Mouse (Mus musculus) forebrain, embryonic 12.5 days (tissue): Measurements from ENCODE around the gene Tas2r137. TPM values are rescaled to one million over a fixed set of nuclear protein-coding genes. Genes with fewer than 3 reads are reported as not detected.
A peak's percentile ranks its signal among the peaks of the same experiment; 100 is the strongest.

Source experiments
- ATAC-seq: fragments of 200-750 bp; cut with Nextera tagmentation; 2 replicates; pipeline ENCODE4 v1.8.0; 2017; ENCODE audit warnings: moderate TSS enrichment; ENCODE audit not compliant: low FRiP score
- H3K27ac ChIP-seq: fragments of 300-500 bp; sonication (generic); 2 replicates; pipeline ENCODE4 v1.5.1; 2016; ENCODE audit warnings: mild to moderate bottlenecking
- H3K27me3 ChIP-seq: fragments of 300-500 bp; sonication (generic); 2 replicates; pipeline ENCODE4 v1.6.1; 2016; ENCODE audit warnings: mild to moderate bottlenecking
- H3K36me3 ChIP-seq: fragments of 300-500 bp; sonication (generic); replicated peaks from 2 replicates; pipeline ENCODE4 v1.6.1; 2016; ENCODE audit warnings: mild to moderate bottlenecking
- H3K4me1 ChIP-seq: fragments of 300-500 bp; sonication (generic); 2 replicates; pipeline ENCODE4 v1.6.1; 2016
- H3K4me2 ChIP-seq: fragments of 300-500 bp; sonication (generic); 2 replicates; pipeline ENCODE4 v1.6.1; 2016; ENCODE audit warnings: mild to moderate bottlenecking, moderate library complexity
- H3K4me3 ChIP-seq: fragments of 300-500 bp; sonication (generic); replicated peaks from 2 replicates; pipeline ENCODE4 v1.5.1; 2016; ENCODE audit warnings: mild to moderate bottlenecking
- H3K9ac ChIP-seq: fragments of 300-500 bp; sonication (generic); 2 replicates; pipeline ENCODE4 v1.6.1; 2016; ENCODE audit warnings: mild to moderate bottlenecking
- H3K9me3 ChIP-seq: fragments of 300-500 bp; sonication (generic); 2 replicates; pipeline ENCODE4 v1.6.1; 2016
- WGBS: fragments of 180-500 bp; shearing (Covaris S2); methylation state at CpG from one replicate; pipeline ENCODE4 v1.1.7; 2016; 5-methylcytosine and 5-hydroxymethylcytosine counted together
- polyA plus RNA-seq: library from polyadenylated mRNA; unstranded; fragments of >200 nt; fragmentation: Nextera tagmentation; extraction: Ambion mirVana; gene quantifications from 2 replicates; pipeline ENCODE4 v1.2.1, GENCODE M21; 2016

Gene Tas2r137
- polyA plus RNA-seq = not detected in 2 replicates

GRCm38 (mm10) chr6:40490933-40491332 lies at the start of gene Tas2r137:
Tas2r137 (plus strand) TSS chr6:40491233.
- H3K4me2 ChIP-seq = no peak within 1 kb of the TSS
- no peaks in the 10 kb centered on the region for H3K9me3 ChIP-seq

DNA sequence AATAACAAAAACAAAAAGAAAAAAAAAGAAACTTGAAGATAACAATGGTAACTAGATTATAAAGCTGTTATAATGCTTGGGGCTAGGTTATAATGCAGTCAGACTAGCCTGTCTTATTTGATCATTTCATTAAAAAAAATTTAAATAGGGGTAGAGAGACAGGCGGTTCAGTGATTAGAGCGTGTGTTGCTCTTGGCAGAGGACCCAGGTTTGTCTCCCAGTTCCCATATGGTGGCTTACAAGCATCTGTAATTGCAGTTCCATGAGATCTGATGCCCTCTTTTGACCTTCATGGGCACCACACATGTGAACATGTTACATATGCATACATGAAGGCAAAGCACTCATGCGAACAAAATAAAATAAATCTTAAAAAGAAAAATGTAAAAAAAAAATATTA lies 49.8 kb upstream of the Tas2r137 start:
- WGBS = 71% methylated on average over 3 of the region's 3 CpGs
- Histone ChIP-seq H3K36me3 (no peaks in the 10 kb centered on the region), H3K9me3 (no peaks in the 10 kb centered on the region), H3K4me2 (no peak overlapping the region), H3K27ac (no peak overlapping the region), H3K4me3 (no peak overlapping the region), H3K9ac (no peak overlapping the region), H3K4me1 (peaks cover 2% of the 10 kb centered on the region; the same call in 1 of the 2 replicates), H3K27me3 (peaks cover 24% of the 10 kb centered on the region)
- ATAC-seq = no peak

More at GRCm38 (mm10) chr6:40490933-40491332, at the start of gene Tas2r137:
- Histone ChIP-seq H3K4me1 (no peaks in the 10 kb centered on the region), H3K27me3 (no peaks in the 10 kb centered on the region), H3K4me3 (no peak within 1 kb of the TSS), H3K27ac (no peak within 1 kb of the TSS), H3K9ac (no peak within 1 kb of the TSS), H3K36me3 (peaks cover 3% of the 10 kb centered on the region; the same call in 1 of the 2 replicates)
- ATAC-seq = no peak

DNA sequence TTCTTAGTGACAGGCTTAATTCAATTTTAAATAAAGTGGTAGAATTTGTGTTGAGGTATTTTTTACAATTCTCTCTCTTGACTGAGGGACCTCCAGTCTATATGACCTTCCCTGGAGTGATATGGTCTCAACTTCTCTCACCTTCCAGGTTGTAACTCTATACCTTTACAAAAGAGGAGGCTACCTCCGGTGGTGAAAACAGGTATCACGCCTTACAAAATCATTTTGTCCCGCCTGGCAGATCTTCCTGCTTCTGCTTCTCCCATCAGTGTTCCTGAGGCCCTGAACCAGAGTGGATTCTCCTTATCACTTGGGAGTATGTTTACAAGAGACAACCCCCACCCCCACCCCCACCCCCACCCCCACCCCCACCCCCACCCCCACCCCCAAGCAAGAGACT lies 49.3 kb upstream of the Tas2r137 start:
- no peak overlapping the region for H3K27ac ChIP-seq
- ATAC-seq = no peak
- 42% methylated on average over 3 of the region's 3 CpGs for WGBS
- H3K27me3 ChIP-seq = peaks cover 24% of the 10 kb centered on the region
- no peaks in the 10 kb centered on the region for H3K36me3 ChIP-seq
- H3K4me1 ChIP-seq = no peaks in the 10 kb centered on the region
- H3K4me2 ChIP-seq = no peak overlapping the region
- no peak overlapping the region for H3K4me3 ChIP-seq
- no peaks in the 10 kb centered on the region for H3K9me3 ChIP-seq
- H3K9ac ChIP-seq = no peak overlapping the region

- ATAC-seq = no peak
- Histone ChIP-seq H3K27ac (no peak overlapping the region), H3K27me3 (peaks cover 14% of the 10 kb centered on the region), H3K4me2 (no peak overlapping the region), H3K4me3 (no peak overlapping the region), H3K4me1 (no peaks in the 10 kb centered on the region), H3K9ac (no peak overlapping the region), H3K36me3 (no peaks in the 10 kb centered on the region), H3K9me3 (no peaks in the 10 kb centered on the region)
- 41% methylated on average over 10 of the region's 10 CpGs for WGBS
Observed at GRCm38 (mm10) chr6:40443281-40443928, 47.6 kb upstream of the Tas2r137 start.

- H3K27ac ChIP-seq = no peak overlapping the region
- H3K9me3 ChIP-seq = no peaks in the 10 kb centered on the region
- no peak overlapping the region for H3K4me2 ChIP-seq
- no peak for ATAC-seq
- no peaks in the 10 kb centered on the region; the same call in 1 of the 2 replicates for H3K27me3 ChIP-seq
- H3K36me3 ChIP-seq = no peaks in the 10 kb centered on the region
- no peak overlapping the region for H3K4me3 ChIP-seq
- H3K4me1 ChIP-seq = no peaks in the 10 kb centered on the region
- H3K9ac ChIP-seq = no peak overlapping the region
Observed at GRCm38 (mm10) chr6:40448626-40449025, 42.4 kb upstream of the Tas2r137 start.

DNA sequence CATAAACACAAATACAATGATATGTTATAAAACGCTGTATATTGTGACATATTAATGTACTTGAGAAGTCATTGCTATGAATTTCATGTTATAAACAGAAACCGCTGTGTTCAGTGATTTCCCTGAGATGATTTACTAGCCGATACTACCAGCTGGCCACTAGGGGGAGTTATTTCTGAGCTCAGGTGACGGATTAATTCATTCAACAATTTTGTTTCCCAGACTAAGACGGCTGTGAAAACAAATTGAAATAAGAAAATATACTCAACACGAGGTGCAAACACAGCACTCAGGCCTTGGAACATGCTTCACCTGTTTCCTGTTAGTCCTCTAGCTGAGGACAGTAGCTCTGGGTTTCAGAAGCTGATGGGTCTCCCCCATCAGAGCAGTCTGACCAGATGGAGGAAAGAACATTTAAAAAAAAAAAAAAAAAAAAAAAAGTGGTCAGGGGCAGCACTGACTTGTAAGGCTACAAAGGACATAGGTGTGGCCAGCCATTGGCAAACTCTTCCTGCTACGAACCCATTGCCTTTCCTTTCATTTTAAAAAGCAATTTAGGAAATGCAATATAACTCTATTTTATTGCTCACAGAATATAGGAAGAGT lies 36.5 kb upstream of the Tas2r137 start:
- Histone ChIP-seq H3K36me3 (no peaks in the 10 kb centered on the region), H3K4me1 (no peaks in the 10 kb centered on the region), H3K9ac (no peak overlapping the region), H3K4me3 (no peak overlapping the region), H3K4me2 (no peak overlapping the region), H3K27ac (no peak overlapping the region), H3K27me3 (no peaks in the 10 kb centered on the region), H3K9me3 (no peaks in the 10 kb centered on the region)
- no peak for ATAC-seq
- WGBS = 20% methylated on average over 7 of the region's 7 CpGs

- ATAC-seq = no peak
- no peak overlapping the region for H3K4me2 ChIP-seq
- H3K36me3 ChIP-seq = no peaks in the 10 kb centered on the region
- WGBS = 51% methylated on average over 6 of the region's 6 CpGs
- no peak overlapping the region for H3K4me3 ChIP-seq
- no peaks in the 10 kb centered on the region for H3K9me3 ChIP-seq
- H3K27ac ChIP-seq = no peak overlapping the region
- H3K4me1 ChIP-seq = no peaks in the 10 kb centered on the region
- no peak overlapping the region for H3K9ac ChIP-seq
- no peaks in the 10 kb centered on the region; the same call in 1 of the 2 replicates for H3K27me3 ChIP-seq
Observed at GRCm38 (mm10) chr6:40465710-40466109, 25.3 kb upstream of the Tas2r137 start.

DNA sequence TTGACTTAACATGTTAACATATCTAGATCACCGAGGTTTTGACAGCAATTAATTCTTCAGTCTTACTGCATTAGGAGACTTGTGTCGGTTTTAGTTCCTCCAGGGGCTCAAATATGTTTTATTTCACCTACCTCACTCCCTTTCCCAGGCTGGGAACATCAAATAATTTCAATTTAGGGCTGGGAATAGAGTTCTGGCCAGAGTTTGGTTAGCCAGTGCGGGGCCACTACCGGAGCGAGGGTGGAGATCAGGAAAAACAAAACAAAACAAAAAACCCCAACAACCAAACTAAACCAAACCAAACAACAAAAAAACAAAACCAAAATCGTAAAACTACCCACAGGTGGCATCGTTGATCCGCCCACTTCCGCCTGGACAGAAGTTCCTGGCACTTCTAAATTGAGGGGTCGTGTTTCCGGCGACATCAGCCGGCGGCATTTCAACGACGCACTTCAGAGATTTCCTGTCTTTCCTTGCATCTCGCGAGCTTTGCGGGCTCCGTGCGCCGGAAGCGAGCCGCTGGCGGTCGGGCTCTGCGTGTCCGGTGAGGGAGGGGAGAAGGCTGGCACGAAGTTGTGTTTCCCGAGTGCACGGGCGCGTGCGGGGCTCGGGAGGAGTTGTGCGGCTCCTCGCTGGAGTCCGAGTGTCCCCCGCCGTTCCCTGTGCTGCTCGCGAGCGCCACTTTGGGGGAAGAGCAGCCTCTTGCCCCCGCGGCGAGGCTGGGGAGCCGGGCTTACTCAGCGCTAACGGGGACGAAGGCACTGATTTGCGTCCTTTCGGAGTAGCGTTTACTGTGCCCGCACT lies 19.9 kb upstream of the Tas2r137 start, which contains the start of gene Ssbp1:
TSS of gene Ssbp1 (plus strand) at position 437 of the 804 bp plus-strand sequence.
- no peaks in the 10 kb centered on the region for H3K27me3 ChIP-seq
- peak within 1 kb of the TSS; percentile 98 for H3K27ac ChIP-seq
- H3K9ac ChIP-seq = peak within 1 kb of the TSS; percentile 87
- peaks cover 27% of the 10 kb centered on the region for H3K36me3 ChIP-seq
- no peaks in the 10 kb centered on the region for H3K9me3 ChIP-seq
- H3K4me1 ChIP-seq = peaks cover 7% of the 10 kb centered on the region
- ATAC-seq = peak; percentile 97
- H3K4me2 ChIP-seq = peak within 1 kb of the TSS; percentile 68
- H3K4me3 ChIP-seq = peak within 1 kb of the TSS; percentile 76
- under 1% methylated on average over 54 of the region's 54 CpGs for WGBS

GRCm38 (mm10) chr6:40471720-40472010 lies 19.4 kb upstream of the Tas2r137 start:
- Histone ChIP-seq H3K27ac (peak overlapping the region; percentile 98), H3K9ac (peak overlapping the region; percentile 87), H3K9me3 (no peaks in the 10 kb centered on the region), H3K27me3 (no peaks in the 10 kb centered on the region), H3K4me1 (peaks cover 7% of the 10 kb centered on the region), H3K36me3 (peaks cover 31% of the 10 kb centered on the region), H3K4me2 (peak overlapping the region; percentile 68), H3K4me3 (peak overlapping the region; percentile 76)
- peak; percentile 25; the same call in 1 of the 2 replicates for ATAC-seq
- WGBS = 2% methylated on average over 7 of the region's 7 CpGs

- no peaks in the 10 kb centered on the region for H3K9me3 ChIP-seq
- WGBS = 93% methylated on average over 4 of the region's 4 CpGs
- H3K27me3 ChIP-seq = no peaks in the 10 kb centered on the region
- no peak overlapping the region for H3K4me2 ChIP-seq
- H3K9ac ChIP-seq = no peak overlapping the region
- H3K4me3 ChIP-seq = no peak overlapping the region
- ATAC-seq = no peak
- no peak overlapping the region for H3K27ac ChIP-seq
- peaks cover 50% of the 10 kb centered on the region for H3K36me3 ChIP-seq
- H3K4me1 ChIP-seq = peaks cover 7% of the 10 kb centered on the region
Observed at GRCm38 (mm10) chr6:40476132-40476531, 14.9 kb upstream of the Tas2r137 start.

DNA sequence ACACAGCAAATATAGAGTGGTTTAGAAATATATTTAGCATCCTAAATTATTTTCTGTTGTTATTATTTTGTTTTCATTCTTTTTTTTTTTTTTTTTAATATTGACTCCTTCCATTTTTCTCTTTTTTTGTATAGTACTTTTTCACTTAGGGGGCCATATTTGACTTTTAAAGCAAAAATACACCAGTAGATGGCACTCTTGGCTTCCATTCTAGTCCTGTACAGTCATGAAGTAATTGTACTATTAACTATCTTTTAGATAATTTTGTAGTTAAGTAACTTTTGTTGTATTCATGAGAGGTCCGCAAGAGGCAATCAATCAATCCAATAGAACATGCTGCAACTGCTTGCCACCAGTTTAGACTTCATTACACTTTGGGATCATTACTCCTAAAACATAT lies 11.3 kb upstream of the Tas2r137 start:
- H3K9ac ChIP-seq = no peak overlapping the region
- ATAC-seq = no peak
- H3K4me2 ChIP-seq = no peak overlapping the region
- no peak overlapping the region for H3K27ac ChIP-seq
- 84% methylated on average over 1 of the region's 1 CpGs for WGBS
- no peaks in the 10 kb centered on the region for H3K27me3 ChIP-seq
- no peaks in the 10 kb centered on the region for H3K9me3 ChIP-seq
- peaks cover 66% of the 10 kb centered on the region for H3K36me3 ChIP-seq
- H3K4me1 ChIP-seq = no peaks in the 10 kb centered on the region
- H3K4me3 ChIP-seq = no peak overlapping the region

GRCm38 (mm10) chr6:40482318-40482717 lies 8.7 kb upstream of the Tas2r137 start:
- H3K27ac ChIP-seq = no peak overlapping the region

More at GRCm38 (mm10) chr6:40482318-40482717, 8.7 kb upstream of the Tas2r137 start:
- Histone ChIP-seq H3K9ac (no peak overlapping the region), H3K4me1 (no peaks in the 10 kb centered on the region), H3K27me3 (no peaks in the 10 kb centered on the region), H3K9me3 (no peaks in the 10 kb centered on the region), H3K4me2 (no peak overlapping the region), H3K36me3 (peaks cover 59% of the 10 kb centered on the region), H3K4me3 (no peak overlapping the region)
- WGBS = 96% methylated on average over 5 of the region's 5 CpGs
- ATAC-seq = no peak
